Mouse (Mus musculus): ENCODE results near the gene Oprl1.

GRCm38 (mm10) chr2:181727659-181728262 lies 12.9 kb downstream of the Oprl1 start:
- TF ChIP-seq CTCF (IDR thresholded peaks at IDR 0.05; ENCODE audit: low read depth) (no peak), EP300 (IDR thresholded peaks at IDR 0.05; ENCODE audit: low read depth) (no peak)

Measured in liver, embryonic 14.5 days (tissue).